Mouse (Mus musculus) spleen, postnatal 14 days (tissue): Measurements from ENCODE around the gene Rab28.
"Not testable (repeated sequence)": the region's sequence is repeated elsewhere in the genome, so short reads cannot be mapped to it uniquely, and the experiment has no call there.

Experiments used
- DNase-seq, 2 experiments: peaks; one replicate each; pipeline ENCODE4 v3.0.0; 2021 to 2022; ENCODE audit warnings: low spot score in 2 of 2

Gene Rab28

GRCm38 (mm10) chr5:41708051-41708630 is at the start of gene Rab28:
Gene Rab28, minus strand, starts transcription at chr5:41708157.
- DNase-seq, result peak; percentile 84 to 90

GRCm38 (mm10) chr5:41757338-41757737 is 49.4 kb upstream of the Rab28 start:
- DNase-seq, result no peak

- no peak for DNase-seq
These were observed 48.4 kb upstream of the Rab28 start for GRCm38 (mm10) chr5:41756396-41756795.

GRCm38 (mm10) chr5:41755373-41755960 is 47.5 kb upstream of the Rab28 start:
- DNase-seq, result no peak

- DNase-seq, result no peak
These were observed 46.9 kb upstream of the Rab28 start for GRCm38 (mm10) chr5:41754836-41755235.

- DNase-seq, result no peak
These were observed 46.3 kb upstream of the Rab28 start for GRCm38 (mm10) chr5:41754226-41754775.

- no peak for DNase-seq
These were observed 44.8 kb upstream of the Rab28 start for GRCm38 (mm10) chr5:41752721-41753120.

GRCm38 (mm10) chr5:41744898-41745780 is 37.2 kb upstream of the Rab28 start:
- DNase-seq, result no peak

- no peak for DNase-seq
These were observed 36.3 kb upstream of the Rab28 start for GRCm38 (mm10) chr5:41744234-41744633.

- no peak for DNase-seq
These were observed 30.9 kb upstream of the Rab28 start for GRCm38 (mm10) chr5:41738817-41739216.

- DNase-seq, result no peak
These were observed 29.1 kb upstream of the Rab28 start for GRCm38 (mm10) chr5:41737039-41737438.

- no peak for DNase-seq
These were observed 19.1 kb upstream of the Rab28 start for GRCm38 (mm10) chr5:41727017-41727416.

- no peak for DNase-seq
These were observed 17.6 kb upstream of the Rab28 start for GRCm38 (mm10) chr5:41725573-41725972.

- DNase-seq, result peak; percentile 5 to 6
These were observed 592 bp downstream of the Rab28 start for GRCm38 (mm10) chr5:41707115-41708015.

- no peak for DNase-seq
These were observed 1.2 kb downstream of the Rab28 start for GRCm38 (mm10) chr5:41706777-41707114.

GRCm38 (mm10) chr5:41701085-41701484 is 6.9 kb downstream of the Rab28 start:
- DNase-seq, result not testable (repeated sequence)

- DNase-seq, result no peak
These were observed 10.0 kb downstream of the Rab28 start for GRCm38 (mm10) chr5:41697958-41698357.

- no peak for DNase-seq
These were observed 22.9 kb downstream of the Rab28 start for GRCm38 (mm10) chr5:41685016-41685415.

GRCm38 (mm10) chr5:41683976-41684375 is 24.0 kb downstream of the Rab28 start:
- no peak for DNase-seq

GRCm38 (mm10) chr5:41666012-41666411 is 41.9 kb downstream of the Rab28 start:
- no peak for DNase-seq

- DNase-seq, result no peak
These were observed 71.2 kb downstream of the Rab28 start for GRCm38 (mm10) chr5:41636793-41637192.
